Mouse (Mus musculus) heart, postnatal 0 days (tissue): Measurements from ENCODE around the gene Fancd2. TPM values are rescaled to one million over a fixed set of nuclear protein-coding genes. Genes with fewer than 3 reads are reported as not detected.

Experiments
- ATAC-seq: fragments of 200-750 bp; cut with Nextera tagmentation; 2 replicates; pipeline ENCODE4 v1.8.0; 2017; ENCODE audit warnings: low read depth, moderate number of reproducible peaks, moderate library complexity; ENCODE audit not compliant: insufficient read depth
- DNase-seq: peaks from one replicate; pipeline ENCODE4 v3.0.0-alpha.2; 2016; ENCODE audit warnings: low spot score
- H3K27ac ChIP-seq: fragments of 300-500 bp; sonication (generic); 2 replicates; pipeline ENCODE4 v1.5.1; 2014; ENCODE audit warnings: low read depth, mild to moderate bottlenecking
- H3K27me3 ChIP-seq: fragments of 300-500 bp; sonication (generic); 2 replicates; pipeline ENCODE4 v1.6.1; 2014; ENCODE audit warnings: low read length, mixed read lengths; ENCODE audit not compliant: control insufficient read depth, insufficient read depth
- H3K36me3 ChIP-seq: fragments of 300-500 bp; sonication (generic); replicated peaks from 2 replicates; pipeline ENCODE4 v1.6.1; 2014; ENCODE audit warnings: low read length, mixed read lengths; ENCODE audit not compliant: control insufficient read depth, insufficient read depth
- H3K4me1 ChIP-seq: fragments of 300-500 bp; sonication (generic); 2 replicates; pipeline ENCODE4 v1.6.1; 2014; ENCODE audit warnings: antibody characterized with exemption; ENCODE audit not compliant: control insufficient read depth, insufficient read depth
- H3K4me2 ChIP-seq: fragments of 300-500 bp; sonication (generic); 2 replicates; pipeline ENCODE4 v1.6.1; 2014; ENCODE audit warnings: low read depth, mild to moderate bottlenecking, low read length, moderate library complexity
- H3K4me3 ChIP-seq: fragments of 300-500 bp; sonication (generic); 2 replicates; pipeline ENCODE4 v1.5.1; 2014; ENCODE audit warnings: low read depth, low read length
- H3K9ac ChIP-seq: fragments of 300-500 bp; sonication (generic); replicated peaks from 2 replicates; pipeline ENCODE4 v1.6.1; 2014; ENCODE audit warnings: low read depth, low read length, mixed read lengths
- H3K9me3 ChIP-seq: fragments of 300-500 bp; sonication (generic); replicated peaks from 2 replicates; pipeline ENCODE4 v1.6.1; 2016; ENCODE audit warnings: low read length; ENCODE audit not compliant: control insufficient read depth
- CTCF ChIP-seq: IDR thresholded peaks from 2 replicates; pipeline ENCODE4 v1.5.1; 2016; ENCODE audit warnings: antibody characterized with exemption, control low read depth, low read depth
- EP300 ChIP-seq: IDR thresholded peaks from 2 replicates; pipeline ENCODE4 v1.6.1; 2016; ENCODE audit warnings: antibody characterized with exemption, low read depth
- whole genome bisulfite sequencing: fragments of 180-500 bp; shearing (Covaris S2); extraction: QIAGEN DNeasy Blood & Tissue Kit; methylation state at CpG from one replicate; pipeline ENCODE4 v1.1.7; 2014; 5-methylcytosine and 5-hydroxymethylcytosine counted together
- polyA plus RNA-seq: library from polyadenylated mRNA; unstranded; fragments of >200 nt; fragmentation: Nextera tagmentation; extraction: Ambion mirVana; gene quantifications from 2 replicates; pipeline ENCODE4 v1.2.1, GENCODE M21; 2015
- total RNA-seq: library from RNA; depleted of rRNA; stranded (reverse); fragments of >200 nt; gene quantifications from 2 replicates; pipeline ENCODE4 v1.2.3, GENCODE M21; 2014; ENCODE audit warnings: low replicate concordance

Fancd2 gene
- total and polyA plus RNA-seq, 2 experiments from 2014 or later: 1.9 to 9.0 TPM

DNA sequence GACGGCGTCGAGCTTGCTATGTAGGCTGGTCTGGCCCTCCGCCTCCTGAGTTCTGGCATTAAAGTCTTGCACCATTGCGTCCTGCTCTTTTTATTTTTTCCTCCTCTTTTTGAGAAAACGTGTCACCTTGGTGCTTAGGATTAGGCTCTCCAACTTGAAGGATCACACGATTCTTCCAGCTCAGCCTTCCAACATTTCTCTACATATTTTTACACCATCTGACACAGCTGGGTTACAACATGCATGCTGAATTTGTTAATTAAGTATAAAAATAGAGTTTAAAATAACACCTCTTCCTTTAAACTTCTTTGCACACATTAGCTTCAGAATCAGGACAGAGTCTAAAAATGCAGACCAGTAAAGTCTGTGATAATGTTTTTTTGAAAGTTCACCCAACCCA, 77.8 kb downstream of the Fancd2 start:
- H3K4me2 ChIP-seq: no peak overlapping the region
- no peaks in the 10 kb centered on the region for H3K27me3 ChIP-seq
- H3K9ac ChIP-seq: no peak overlapping the region
- H3K9me3 ChIP-seq: no peaks in the 10 kb centered on the region
- DNase-seq: no peak
- peaks cover 32% of the 10 kb centered on the region for H3K36me3 ChIP-seq
- no peak overlapping the region for H3K4me3 ChIP-seq
- peaks cover 37% of the 10 kb centered on the region for H3K4me1 ChIP-seq
- 87% methylated on average over 7 of the region's 7 CpGs for WGBS
- TF ChIP-seq EP300 (no peak), CTCF (no peak)
- ATAC-seq: no peak
- no peak overlapping the region for H3K27ac ChIP-seq

DNA sequence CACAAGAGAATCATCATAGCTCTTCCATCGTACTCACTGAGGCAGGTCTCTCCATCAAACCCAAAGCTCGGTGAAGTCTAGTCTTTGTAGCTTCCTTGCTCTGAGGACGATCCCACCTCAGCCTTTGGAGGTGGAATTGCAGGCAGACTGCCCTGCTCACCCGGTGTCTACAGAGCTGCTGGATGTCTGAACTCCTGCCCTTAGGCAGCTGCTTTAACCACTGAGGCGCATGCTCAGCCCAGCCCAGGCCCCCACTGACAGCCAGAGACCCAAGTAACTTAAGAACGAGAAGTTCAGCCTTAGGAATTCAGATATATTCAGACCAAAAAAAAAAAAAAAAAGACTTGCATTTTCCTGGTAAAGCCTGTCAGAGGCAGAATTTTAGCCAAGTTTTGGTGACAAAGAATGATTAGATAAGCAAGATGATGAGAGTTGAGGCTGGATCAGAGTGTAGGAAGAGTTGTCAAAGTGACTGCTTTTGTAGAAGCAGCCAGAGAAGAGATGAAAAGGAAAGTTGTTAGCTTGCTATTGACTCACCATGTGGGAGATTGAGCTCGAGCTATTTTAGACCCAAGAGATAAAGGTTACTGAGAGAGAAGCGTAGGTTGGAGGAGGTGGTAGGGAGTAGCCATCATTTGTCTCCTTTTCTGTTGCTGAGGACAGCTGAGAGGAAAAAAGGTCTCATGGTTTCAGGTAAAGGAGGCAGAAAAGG, 80.9 kb downstream of the Fancd2 start:
- H3K27me3 ChIP-seq: no peaks in the 10 kb centered on the region
- no peak for TF ChIP-seq EP300
- TF ChIP-seq CTCF: no peak
- H3K9me3 ChIP-seq: no peaks in the 10 kb centered on the region
- DNase-seq: peak; percentile 32
- no peak overlapping the region for H3K9ac ChIP-seq
- WGBS: 32% methylated on average over 8 of the region's 8 CpGs
- peaks cover 19% of the 10 kb centered on the region for H3K4me1 ChIP-seq
- H3K4me3 ChIP-seq: peak overlapping the region; percentile 10
- peak; percentile 51 for ATAC-seq
- peak overlapping the region; percentile 61 for H3K27ac ChIP-seq
- peak overlapping the region; percentile 33 for H3K4me2 ChIP-seq
- peaks cover 51% of the 10 kb centered on the region for H3K36me3 ChIP-seq

DNA sequence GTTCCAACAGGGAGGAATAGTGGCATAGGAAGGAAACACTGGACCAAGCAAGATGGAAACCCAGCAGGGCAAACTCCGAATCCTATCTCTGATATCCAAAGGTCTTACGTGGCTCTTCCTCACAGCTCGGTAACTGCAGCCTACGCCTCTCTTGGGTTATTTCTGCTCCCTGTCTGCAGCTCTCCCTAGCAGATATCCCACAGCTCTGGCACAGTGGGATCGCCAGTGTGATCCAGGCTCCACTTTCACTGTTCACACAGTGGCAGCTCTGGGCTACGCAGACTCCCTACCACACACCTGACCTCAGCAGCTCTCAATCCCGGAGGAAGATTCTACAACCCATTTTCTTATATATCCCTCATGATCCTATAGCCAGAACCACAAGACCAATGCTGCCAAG, 82.7 kb downstream of the Fancd2 start:
- Histone ChIP-seq H3K27me3 (no peaks in the 10 kb centered on the region), H3K27ac (no peak overlapping the region), H3K4me2 (no peak overlapping the region), H3K9me3 (no peaks in the 10 kb centered on the region), H3K36me3 (peaks cover 59% of the 10 kb centered on the region), H3K4me3 (no peak overlapping the region), H3K9ac (no peak overlapping the region), H3K4me1 (peaks cover 19% of the 10 kb centered on the region)
- no peak for ATAC-seq
- 89% methylated on average over 7 of the region's 7 CpGs for WGBS
- no peak for TF ChIP-seq CTCF
- TF ChIP-seq EP300: no peak
- no peak for DNase-seq

DNA sequence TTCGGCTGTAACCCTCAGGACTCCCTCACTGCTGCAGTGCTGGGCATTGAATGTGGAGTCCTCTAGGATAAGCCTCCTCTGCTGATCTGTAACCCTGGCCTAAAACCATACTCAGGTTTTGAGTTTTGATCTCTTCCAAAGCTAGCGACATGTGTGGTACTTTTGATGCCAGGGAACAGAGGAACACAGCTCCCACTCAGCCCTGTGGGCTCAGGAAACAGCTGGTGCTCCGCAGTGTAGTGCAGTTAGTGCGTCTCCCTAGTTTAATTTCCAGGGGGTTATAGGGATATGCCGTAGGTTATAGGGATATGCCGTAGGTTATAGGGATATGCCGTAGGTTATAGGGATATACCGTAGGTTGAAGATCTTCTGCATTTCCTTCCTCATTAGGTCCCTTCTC, 83.5 kb downstream of the Fancd2 start:
- WGBS: 95% methylated on average over 8 of the region's 8 CpGs
- no peaks in the 10 kb centered on the region for H3K9me3 ChIP-seq
- H3K36me3 ChIP-seq: peaks cover 59% of the 10 kb centered on the region
- H3K4me3 ChIP-seq: no peak overlapping the region
- H3K9ac ChIP-seq: no peak overlapping the region
- no peaks in the 10 kb centered on the region for H3K27me3 ChIP-seq
- no peak for TF ChIP-seq EP300
- TF ChIP-seq CTCF: no peak
- H3K4me2 ChIP-seq: no peak overlapping the region
- peaks cover 19% of the 10 kb centered on the region for H3K4me1 ChIP-seq
- no peak for DNase-seq
- ATAC-seq: no peak
- H3K27ac ChIP-seq: no peak overlapping the region

DNA sequence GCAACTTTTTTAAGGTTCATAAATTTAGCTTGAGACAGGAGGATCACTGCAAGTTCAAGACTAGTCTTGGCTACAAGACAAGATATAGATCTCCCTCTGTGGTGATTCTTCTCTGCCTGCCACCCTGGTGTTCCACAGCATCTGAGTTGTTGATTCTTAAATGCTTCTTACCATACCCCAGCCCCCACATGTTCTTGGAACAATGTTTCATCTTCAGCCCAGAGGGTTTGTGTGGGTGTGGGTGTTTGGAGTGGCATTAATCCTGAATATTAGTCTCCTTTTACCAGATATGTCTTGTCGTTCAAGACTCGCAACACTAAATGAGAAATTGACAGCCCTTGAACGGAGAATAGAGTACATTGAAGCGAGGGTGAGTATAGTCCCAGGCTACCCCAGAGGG, 84.0 kb downstream of the Fancd2 start:
- TF ChIP-seq CTCF (no peak), EP300 (no peak)

DNA sequence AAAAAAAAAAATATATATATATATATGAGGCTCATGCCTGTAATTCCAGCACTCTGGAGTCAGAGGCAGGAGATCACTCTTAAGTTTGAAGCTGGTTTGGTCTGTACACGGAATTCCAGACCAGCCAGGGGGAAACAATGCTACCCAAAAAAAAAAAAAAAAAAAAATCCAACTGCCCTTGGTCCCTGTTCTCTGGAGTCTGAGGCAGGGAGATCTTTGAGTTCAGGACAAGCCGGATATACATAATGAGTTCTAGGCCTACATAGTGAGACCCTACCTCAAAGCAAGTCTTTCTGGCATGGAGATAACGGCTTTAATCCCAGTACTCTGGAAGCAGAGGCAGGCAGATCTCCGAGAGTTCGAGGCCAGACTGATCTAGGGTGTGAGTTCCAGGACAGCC, 91.9 kb downstream of the Fancd2 start:
- H3K4me1 ChIP-seq: peaks cover 12% of the 10 kb centered on the region
- no peaks in the 10 kb centered on the region for H3K27me3 ChIP-seq
- WGBS: 56% methylated on average over 5 of the region's 5 CpGs
- DNase-seq (no peak), ATAC-seq (no peak)
- peak overlapping the region; percentile 93 for H3K27ac ChIP-seq
- H3K4me2 ChIP-seq: peak overlapping the region; percentile 93
- peaks cover 7% of the 10 kb centered on the region; the same call in 1 of the 2 replicates for H3K36me3 ChIP-seq
- peak overlapping the region; percentile 83 for H3K4me3 ChIP-seq
- 0 out of 2 replicates have a peak overlapping the region, but pooled peaks have one; percentile 73 for H3K9ac ChIP-seq
- TF ChIP-seq EP300: no peak
- TF ChIP-seq CTCF: no peak
- H3K9me3 ChIP-seq: no peaks in the 10 kb centered on the region

More for the DNA sequence above, 84.0 kb downstream of the Fancd2 start:
- H3K4me2 ChIP-seq: no peak overlapping the region
- WGBS: 82% methylated on average over 4 of the region's 4 CpGs
- H3K36me3 ChIP-seq: peaks cover 56% of the 10 kb centered on the region
- no peak overlapping the region for H3K9ac ChIP-seq
- DNase-seq (no peak), ATAC-seq (no peak)
- H3K9me3 ChIP-seq: no peaks in the 10 kb centered on the region
- no peaks in the 10 kb centered on the region for H3K27me3 ChIP-seq
- no peak overlapping the region for H3K4me3 ChIP-seq
- no peak overlapping the region for H3K27ac ChIP-seq
- H3K4me1 ChIP-seq: peaks cover 19% of the 10 kb centered on the region
